Mouse (Mus musculus) midbrain, embryonic 10.5 days (tissue): ENCODE results near the gene Abcb8. TPM values are rescaled to one million over a fixed set of nuclear protein-coding genes. Genes with fewer than 3 reads are reported as not detected.
A peak's percentile ranks its signal among the peaks of the same experiment; 100 is the strongest.

ENCODE experiments used
- DNase-seq: peaks from one replicate; pipeline ENCODE4 v3.0.0-alpha.2; 2017; ENCODE audit warnings: low spot score
- H3K27ac ChIP-seq: fragments of 300-500 bp; sonication (generic); replicated peaks from 2 replicates; pipeline ENCODE4 v1.5.1; 2016; ENCODE audit warnings: mild to moderate bottlenecking
- H3K27me3 ChIP-seq: fragments of 300-500 bp; sonication (generic); 2 replicates; pipeline ENCODE4 v1.6.1; 2016; ENCODE audit warnings: low read depth, mild to moderate bottlenecking; ENCODE audit not compliant: poor library complexity, severe bottlenecking
- H3K36me3 ChIP-seq: fragments of 300-500 bp; sonication (generic); 2 replicates; pipeline ENCODE4 v1.6.1; 2016; ENCODE audit warnings: mild to moderate bottlenecking, moderate library complexity
- H3K4me1 ChIP-seq: fragments of 300-500 bp; sonication (generic); 2 replicates; pipeline ENCODE4 v1.6.1; 2016
- H3K4me3 ChIP-seq: fragments of 300-500 bp; sonication (generic); 2 replicates; pipeline ENCODE4 v1.5.1; 2016; ENCODE audit warnings: mild to moderate bottlenecking, moderate library complexity
- H3K9me3 ChIP-seq: fragments of 300-500 bp; sonication (generic); replicated peaks from 2 replicates; pipeline ENCODE4 v1.6.1; 2016; ENCODE audit warnings: mild to moderate bottlenecking
- WGBS: fragments of 180-500 bp; shearing (Covaris S2); methylation state at CpG from one replicate; pipeline ENCODE4 v1.1.7; 2016; 5-methylcytosine and 5-hydroxymethylcytosine counted together
- polyA plus RNA-seq: library from polyadenylated mRNA; unstranded; fragments of >200 nt; fragmentation: Nextera tagmentation; extraction: Ambion mirVana; gene quantifications from 2 replicates; pipeline ENCODE4 v1.2.1, GENCODE M21; 2016

Gene Abcb8
- polyA plus RNA-seq, 1 experiment from 2014 or later: 64.6 TPM

DNA sequence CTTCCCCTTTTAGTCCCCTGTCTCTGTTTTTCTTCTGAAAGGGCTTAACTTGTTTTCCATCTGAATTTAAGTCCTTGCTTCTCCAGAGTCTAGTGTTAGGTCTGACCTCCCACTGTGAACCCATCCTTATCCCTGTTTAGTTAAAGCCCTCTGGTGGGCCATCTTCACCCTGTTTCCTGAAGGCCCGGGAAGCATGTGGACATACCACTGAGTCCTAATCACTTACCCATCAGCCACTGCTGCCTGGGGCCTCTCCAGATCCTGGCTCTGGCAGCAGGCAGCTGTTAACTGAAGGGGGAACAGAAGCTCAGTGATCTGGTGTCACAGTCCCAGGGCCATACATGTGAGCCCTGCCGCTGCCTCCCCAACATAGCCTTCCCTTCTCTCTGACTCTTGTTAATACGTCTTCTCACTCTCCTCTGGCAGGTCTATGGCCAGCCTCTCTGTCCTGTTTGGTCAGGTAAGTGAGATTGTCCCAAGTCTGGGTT lies 12.0 kb downstream of the Abcb8 start:
- H3K4me1 ChIP-seq: peaks cover 11% of the 10 kb centered on the region
- 69% methylated on average over 3 of the region's 3 CpGs for WGBS
- DNase-seq: no peak
- H3K9me3 ChIP-seq: no peaks in the 10 kb centered on the region
- H3K36me3 ChIP-seq: peaks cover 84% of the 10 kb centered on the region
- H3K27me3 ChIP-seq: no peaks in the 10 kb centered on the region
- no peak overlapping the region for H3K27ac ChIP-seq
- H3K4me3 ChIP-seq: no peak overlapping the region

DNA sequence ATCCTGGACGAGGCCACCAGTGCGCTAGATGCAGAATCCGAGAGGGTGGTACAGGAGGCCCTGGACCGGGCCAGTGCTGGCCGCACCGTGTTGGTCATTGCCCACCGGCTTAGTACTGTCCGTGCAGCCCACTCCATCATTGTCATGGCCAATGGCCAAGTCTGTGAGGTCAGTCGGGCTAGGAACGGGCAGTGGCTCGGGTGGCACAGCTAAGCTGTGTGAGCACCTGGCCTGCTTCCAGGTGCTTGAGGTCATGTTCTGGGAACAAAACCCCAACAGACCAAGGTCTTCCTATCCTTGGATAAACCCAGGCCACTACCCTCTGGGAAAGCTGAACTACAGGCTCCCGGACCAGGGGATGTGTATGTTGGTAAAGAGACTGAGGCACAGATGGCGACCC lies 15.2 kb downstream of the Abcb8 start:
- Histone ChIP-seq H3K4me3 (no peak overlapping the region), H3K27ac (no peak overlapping the region), H3K36me3 (peaks cover 51% of the 10 kb centered on the region), H3K4me1 (peaks cover 18% of the 10 kb centered on the region), H3K9me3 (no peaks in the 10 kb centered on the region), H3K27me3 (no peaks in the 10 kb centered on the region)
- 95% methylated on average over 13 of the region's 13 CpGs for WGBS
- DNase-seq: no peak

DNA sequence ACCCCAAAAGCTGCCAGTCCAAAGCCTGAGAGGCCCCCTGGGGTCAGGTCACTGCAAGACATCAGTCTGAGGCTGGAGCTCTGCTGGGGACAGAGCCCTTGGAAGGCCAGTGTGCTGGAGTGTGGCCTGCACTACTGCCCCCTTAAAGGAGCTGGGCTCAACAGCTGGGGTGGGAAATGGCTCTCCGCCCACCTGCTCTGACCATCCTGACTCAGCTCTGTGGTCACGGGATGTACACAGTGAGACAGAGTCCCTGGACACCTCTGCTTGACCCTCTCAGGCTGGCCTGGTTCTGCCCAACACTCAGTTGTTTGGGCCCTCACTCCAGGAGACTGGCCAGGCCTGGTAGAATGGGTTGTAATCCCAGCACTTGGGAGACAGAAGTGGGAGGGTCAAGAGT lies 16.0 kb downstream of the Abcb8 start:
- Histone ChIP-seq H3K27me3 (no peaks in the 10 kb centered on the region), H3K27ac (no peak overlapping the region; the same call in 1 of the 2 replicates), H3K4me3 (no peak overlapping the region), H3K36me3 (peaks cover 44% of the 10 kb centered on the region), H3K4me1 (peaks cover 23% of the 10 kb centered on the region), H3K9me3 (no peaks in the 10 kb centered on the region)
- DNase-seq: no peak
- WGBS: 82% methylated on average over 2 of the region's 2 CpGs

DNA sequence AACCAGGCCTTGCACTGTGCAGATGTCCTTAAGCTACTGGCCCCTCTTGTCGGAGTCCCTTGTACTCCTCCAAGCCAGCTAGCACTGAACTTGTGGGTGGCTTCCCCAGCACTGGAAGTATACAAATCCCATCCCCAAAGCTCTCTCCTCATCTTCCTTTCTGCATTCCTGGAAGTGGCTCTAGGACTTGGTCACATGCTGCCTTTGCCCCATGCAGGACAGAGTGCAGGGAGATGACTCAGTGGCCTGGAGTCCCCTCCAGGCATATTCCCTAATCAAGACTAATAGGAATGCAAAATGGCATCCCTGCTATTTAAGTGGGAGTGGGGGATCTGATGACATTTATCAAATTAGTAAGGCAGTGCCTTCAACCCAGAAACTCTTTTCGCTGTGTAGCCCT lies 18.6 kb downstream of the Abcb8 start:
- no peak overlapping the region for H3K4me3 ChIP-seq
- H3K27ac ChIP-seq: no peak overlapping the region
- H3K9me3 ChIP-seq: no peaks in the 10 kb centered on the region
- no peak for DNase-seq
- 92% methylated on average over 2 of the region's 2 CpGs for WGBS
- peaks cover 37% of the 10 kb centered on the region for H3K4me1 ChIP-seq
- H3K27me3 ChIP-seq: no peaks in the 10 kb centered on the region
- peaks cover 22% of the 10 kb centered on the region for H3K36me3 ChIP-seq

DNA sequence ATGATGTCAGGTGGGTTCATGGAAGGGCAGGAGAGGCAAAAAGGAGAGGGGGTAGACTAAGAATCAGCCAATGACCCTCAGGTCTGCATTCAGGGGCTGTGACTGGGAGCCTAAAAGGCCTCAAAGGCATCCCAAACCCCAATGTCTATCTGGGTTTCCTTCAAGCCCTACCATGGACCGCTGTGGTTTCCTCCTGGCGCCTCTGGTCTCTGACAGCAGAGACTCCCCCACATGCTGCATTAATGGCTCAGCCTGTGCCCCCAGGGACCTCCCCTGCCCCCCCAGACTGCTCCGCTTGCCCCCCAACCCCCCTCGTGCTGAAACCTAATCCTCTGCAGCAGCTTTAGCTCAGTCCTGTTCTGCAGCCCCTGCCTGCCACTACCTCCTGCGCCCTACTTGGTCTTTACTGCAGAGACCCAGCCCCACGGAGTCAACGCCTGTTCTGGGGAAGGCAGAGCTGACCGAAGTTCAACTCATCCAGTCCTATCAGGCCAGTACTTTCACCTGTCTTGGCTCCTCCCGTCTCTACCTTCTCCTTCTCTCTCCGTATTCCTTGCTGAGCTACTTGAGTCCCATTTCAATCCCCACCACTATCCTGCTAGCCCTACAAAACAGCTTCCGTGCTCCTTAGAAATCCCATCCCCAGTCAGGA lies 19.7 kb downstream of the Abcb8 start, which contains the start of gene Asic3:
TSS of gene Asic3 (plus strand) at position 351 of the 652 bp plus-strand sequence.
- Histone ChIP-seq H3K36me3 (peaks cover 11% of the 10 kb centered on the region), H3K27me3 (peaks cover 6% of the 10 kb centered on the region; the same call in 1 of the 2 replicates), H3K9me3 (no peaks in the 10 kb centered on the region), H3K4me1 (peaks cover 37% of the 10 kb centered on the region), H3K4me3 (no peak within 1 kb of the TSS), H3K27ac (no peak within 1 kb of the TSS)
- DNase-seq: no peak
- WGBS: 44% methylated on average over 11 of the region's 11 CpGs

DNA sequence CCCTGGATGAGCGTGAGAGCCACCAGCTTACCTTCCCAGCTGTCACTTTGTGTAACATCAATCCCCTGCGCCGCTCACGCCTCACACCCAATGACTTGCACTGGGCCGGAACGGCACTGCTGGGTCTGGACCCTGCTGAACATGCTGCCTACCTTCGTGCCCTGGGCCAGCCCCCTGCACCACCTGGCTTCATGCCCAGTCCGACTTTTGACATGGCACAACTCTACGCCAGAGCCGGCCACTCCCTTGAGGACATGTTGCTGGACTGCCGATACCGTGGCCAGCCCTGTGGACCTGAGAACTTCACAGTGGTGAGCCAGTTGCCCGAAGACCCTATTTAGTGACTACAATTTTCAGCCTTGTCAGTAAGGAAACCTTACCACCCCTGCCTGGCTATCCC lies 20.5 kb downstream of the Abcb8 start:
- H3K27me3 ChIP-seq: peaks cover 6% of the 10 kb centered on the region; the same call in 1 of the 2 replicates
- peaks cover 34% of the 10 kb centered on the region for H3K4me1 ChIP-seq
- no peak for DNase-seq
- WGBS: 84% methylated on average over 13 of the region's 13 CpGs
- H3K4me3 ChIP-seq: no peak overlapping the region
- H3K9me3 ChIP-seq: no peaks in the 10 kb centered on the region
- H3K36me3 ChIP-seq: peaks cover 11% of the 10 kb centered on the region
- no peak overlapping the region for H3K27ac ChIP-seq

DNA sequence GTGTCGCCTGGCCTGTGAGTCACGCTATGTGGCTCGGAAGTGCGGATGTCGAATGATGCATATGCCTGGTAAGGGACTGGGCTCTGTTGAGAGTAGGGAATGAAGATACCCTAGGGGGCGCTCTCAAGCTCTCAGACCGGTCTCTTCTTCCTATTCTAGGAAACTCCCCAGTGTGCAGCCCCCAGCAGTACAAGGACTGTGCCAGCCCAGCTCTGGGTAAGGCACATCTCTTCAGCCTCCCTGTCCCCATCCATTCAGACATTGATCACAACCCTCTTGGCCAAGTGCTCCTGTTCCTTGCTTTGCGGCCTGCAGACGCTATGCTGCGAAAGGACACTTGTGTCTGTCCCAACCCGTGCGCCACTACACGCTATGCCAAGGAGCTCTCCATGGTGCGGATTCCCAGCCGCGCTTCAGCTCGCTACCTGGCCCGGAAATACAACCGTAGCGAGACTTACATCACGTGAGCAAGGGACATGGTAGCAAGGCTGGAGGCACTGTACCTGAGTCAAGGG lies 22.8 kb downstream of the Abcb8 start:
- DNase-seq: peak; percentile 61
- Histone ChIP-seq H3K27me3 (peaks cover 6% of the 10 kb centered on the region; the same call in 1 of the 2 replicates), H3K4me3 (peak overlapping the region; percentile 17; the same call in 1 of the 2 replicates), H3K36me3 (peaks cover 27% of the 10 kb centered on the region), H3K4me1 (peaks cover 27% of the 10 kb centered on the region), H3K9me3 (no peaks in the 10 kb centered on the region), H3K27ac (no peak overlapping the region; the same call in none of the 2 replicates)
- WGBS: 3% methylated on average over 21 of the region's 21 CpGs

DNA sequence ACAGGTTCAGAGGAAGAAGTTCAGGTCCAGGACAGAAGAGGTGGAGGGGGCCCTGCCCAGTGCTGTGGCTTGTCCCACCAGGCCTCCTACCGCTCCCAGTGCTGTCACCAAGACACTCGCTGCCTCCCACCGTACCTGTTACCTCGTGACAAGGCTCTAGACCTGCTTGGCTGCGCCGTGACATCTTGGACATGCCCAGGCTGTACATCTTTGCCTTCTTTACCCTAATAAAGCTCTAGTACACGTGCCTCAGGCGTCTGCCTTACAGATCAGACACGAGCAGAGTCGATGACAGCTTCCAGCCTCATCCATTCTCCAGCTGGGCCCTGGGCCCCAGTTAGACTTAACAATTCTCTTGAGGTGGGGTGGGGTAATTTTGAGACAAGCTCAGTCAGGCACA lies 24.1 kb downstream of the Abcb8 start:
- Histone ChIP-seq H3K27ac (no peak overlapping the region), H3K27me3 (peaks cover 6% of the 10 kb centered on the region; the same call in 1 of the 2 replicates), H3K4me1 (peaks cover 36% of the 10 kb centered on the region), H3K36me3 (peaks cover 27% of the 10 kb centered on the region), H3K4me3 (no peak overlapping the region), H3K9me3 (no peaks in the 10 kb centered on the region)
- DNase-seq: no peak
- WGBS: 87% methylated on average over 10 of the region's 10 CpGs

DNA sequence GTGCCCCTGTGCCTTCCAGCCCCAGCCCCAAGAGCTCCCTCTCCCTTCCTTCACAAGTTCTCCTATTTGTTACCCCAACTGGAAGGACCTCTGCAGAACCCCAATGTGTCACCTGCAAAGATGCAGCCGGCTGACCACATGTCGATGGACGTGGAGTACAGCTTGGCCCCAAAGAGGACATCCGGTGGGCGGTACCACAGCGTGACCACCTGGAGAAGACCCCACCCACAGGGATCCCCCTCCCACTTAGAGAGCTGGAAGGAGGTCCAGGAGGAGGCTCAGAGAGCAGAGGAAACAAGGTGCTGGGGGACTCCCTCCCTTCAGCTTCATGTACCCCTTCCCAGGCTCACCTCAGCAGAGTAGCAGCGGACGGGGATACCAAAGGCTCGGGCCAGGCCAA lies 26.9 kb downstream of the Abcb8 start:
- Histone ChIP-seq H3K9me3 (no peaks in the 10 kb centered on the region), H3K36me3 (peaks cover 27% of the 10 kb centered on the region), H3K4me3 (no peak overlapping the region), H3K4me1 (peaks cover 46% of the 10 kb centered on the region), H3K27me3 (peaks cover 6% of the 10 kb centered on the region; the same call in 1 of the 2 replicates), H3K27ac (no peak overlapping the region)
- no peak for DNase-seq
- 88% methylated on average over 9 of the region's 9 CpGs for WGBS

DNA sequence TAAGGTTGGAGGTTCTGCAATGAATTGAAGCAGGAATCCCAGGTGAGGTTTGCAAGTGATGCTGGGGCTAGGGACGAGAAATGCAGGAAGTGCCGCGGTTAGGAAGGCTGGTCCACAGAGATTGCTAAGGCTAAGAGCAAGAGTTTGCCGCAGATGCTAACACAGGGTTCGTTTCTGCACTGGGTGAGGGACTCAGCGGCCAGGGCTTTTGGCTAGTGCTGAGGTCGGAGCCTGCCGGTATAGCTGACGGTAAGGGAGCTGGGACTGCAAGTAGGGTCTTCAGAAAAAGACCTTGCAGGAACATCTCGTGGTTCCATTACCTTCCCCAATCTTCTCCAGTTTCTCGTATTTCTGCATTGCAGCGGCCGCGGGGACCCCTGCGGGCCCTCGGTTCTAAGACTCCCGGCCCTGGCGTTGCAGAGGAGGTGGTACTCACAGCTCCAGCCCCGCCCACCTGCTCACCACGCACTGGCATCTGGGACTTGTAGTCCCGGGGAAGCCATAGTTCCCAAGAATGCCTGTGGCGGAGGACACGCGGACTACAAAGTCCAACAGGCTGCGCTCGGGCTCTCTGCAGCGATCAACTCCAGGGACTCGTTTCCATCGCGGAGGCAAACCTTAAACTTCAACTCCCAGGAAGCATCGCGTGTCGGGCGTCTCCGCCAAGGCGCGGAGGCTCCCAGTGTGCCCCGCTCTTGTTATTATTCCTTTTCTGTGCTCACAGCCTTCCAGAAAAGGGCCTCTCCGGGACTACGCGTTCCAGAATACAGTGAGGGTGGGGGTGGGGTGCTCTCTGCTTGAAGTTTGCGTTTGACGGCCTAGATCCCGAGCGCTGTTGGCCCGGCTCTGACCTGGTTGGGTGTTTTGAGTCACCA lies 29.9 kb downstream of the Abcb8 start, which contains the start of the genes Cdk5 and Slc4a2:
TSS of gene Cdk5 (minus strand) at position 402 of the 875 bp plus-strand sequence.
TSS of gene Slc4a2 (plus strand) at position 709 of the 875 bp plus-strand sequence.
- Histone ChIP-seq H3K36me3 (peaks cover 27% of the 10 kb centered on the region), H3K4me3 (peak within 1 kb of the TSS; percentile 76), H3K27ac (peak within 1 kb of the TSS; percentile 88), H3K27me3 (peaks cover 24% of the 10 kb centered on the region), H3K4me1 (peaks cover 61% of the 10 kb centered on the region), H3K9me3 (no peaks in the 10 kb centered on the region)
- DNase-seq: peak; percentile 99
- under 1% methylated on average over 46 of the region's 46 CpGs for WGBS

DNA sequence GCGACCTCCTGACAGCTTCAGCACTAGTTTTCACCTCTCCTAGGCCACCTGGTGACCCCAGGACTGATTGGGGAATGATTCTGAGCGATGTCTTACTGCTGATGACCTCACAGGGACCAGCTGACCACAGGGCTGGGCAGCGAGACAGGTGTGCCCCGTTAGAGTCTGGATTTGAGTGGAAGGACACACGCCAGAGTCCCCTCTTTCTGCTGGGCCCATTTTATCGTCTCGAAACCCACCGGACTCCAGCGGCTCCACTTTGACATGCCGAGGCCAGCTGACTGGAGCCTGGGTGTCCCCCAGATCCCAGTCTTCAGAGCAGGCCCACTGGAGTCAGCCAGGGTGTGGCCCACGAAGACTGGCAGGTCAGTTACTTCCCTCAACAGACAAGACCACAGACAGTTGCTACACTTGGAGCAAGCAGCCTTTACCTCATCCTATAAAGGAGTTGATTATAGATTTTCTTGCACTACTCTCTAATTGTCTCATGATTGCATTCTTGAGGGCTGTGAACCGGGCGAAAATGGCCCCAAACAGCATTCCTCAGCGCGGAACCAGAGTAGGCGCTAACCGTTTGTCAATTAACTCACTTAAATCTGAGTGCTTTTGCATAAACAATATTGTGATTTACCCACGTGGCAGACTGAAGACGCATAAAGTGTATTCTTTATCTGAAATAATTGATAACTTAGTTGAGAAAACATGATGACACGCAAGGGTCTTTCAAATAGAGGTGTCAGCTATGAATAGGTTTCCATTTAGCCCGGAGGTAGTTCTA lies 30.7 kb downstream of the Abcb8 start:
- peak overlapping the region; percentile 88 for H3K27ac ChIP-seq
- peak overlapping the region; percentile 76 for H3K4me3 ChIP-seq
- WGBS: 16% methylated on average over 21 of the region's 21 CpGs
- peaks cover 21% of the 10 kb centered on the region for H3K36me3 ChIP-seq
- H3K4me1 ChIP-seq: peaks cover 69% of the 10 kb centered on the region
- peaks cover 26% of the 10 kb centered on the region for H3K27me3 ChIP-seq
- H3K9me3 ChIP-seq: no peaks in the 10 kb centered on the region
- DNase-seq: no peak
